Mouse (Mus musculus) ES-E14 (cell line): ENCODE measurements around the gene Klhdc4. TPM values are rescaled to one million over a fixed set of nuclear protein-coding genes. Genes with fewer than 3 reads are reported as not detected.

Experiments
- DNase-seq: peaks from one replicate; pipeline ENCODE4 v3.0.0-alpha.2; 2013; ENCODE audit warnings: low read depth, low spot score
- H3K27ac ChIP-seq: 2 replicates; pipeline ENCODE4 v1.5.1; 2012; ENCODE audit warnings: low read depth, mild to moderate bottlenecking, low read length, moderate library complexity, mixed read lengths; ENCODE audit not compliant: poor library complexity, insufficient read depth, severe bottlenecking
- H3K36me3 ChIP-seq: 2 replicates; pipeline ENCODE4 v1.6.1; 2012; ENCODE audit warnings: mild to moderate bottlenecking, low read length, moderate library complexity, mixed read lengths; ENCODE audit not compliant: control insufficient read depth, poor library complexity, insufficient read depth, severe bottlenecking
- H3K4me1 ChIP-seq, 2 experiments: fragments of 150-350 bp in 1 of 2; sonication (generic) in 1 of 2; 2 replicates each; pipeline ENCODE4 v1.6.1; 2012; ENCODE audit warnings: low read length in 2 of 2, mild to moderate bottlenecking in 1 of 2, mixed read lengths in 1 of 2; ENCODE audit not compliant: control insufficient read depth in 2 of 2, insufficient read depth in 2 of 2, poor library complexity in 1 of 2
- H3K4me3 ChIP-seq, 2 experiments: fragments of 150-350 bp in 1 of 2; sonication (generic) in 1 of 2; 2 replicates each; pipeline ENCODE4 v1.5.1; 2012; ENCODE audit warnings: low read length in 2 of 2, low read depth in 1 of 2, mild to moderate bottlenecking in 1 of 2, mixed read lengths in 1 of 2; ENCODE audit not compliant: insufficient read depth in 1 of 2, poor library complexity in 1 of 2, severe bottlenecking in 1 of 2
- H3K9ac ChIP-seq: 2 replicates; pipeline ENCODE4 v1.6.1; 2012; ENCODE audit warnings: low read depth, mild to moderate bottlenecking, low read length, mixed read lengths; ENCODE audit not compliant: poor library complexity, insufficient read depth, severe bottlenecking
- H3K9me3 ChIP-seq: fragments of 150-350 bp; sonication (generic); 2 replicates; pipeline ENCODE4 v1.6.1; 2012; ENCODE audit warnings: low read depth, mild to moderate bottlenecking, low read length; ENCODE audit not compliant: control insufficient read depth, insufficient read depth
- CHD2 ChIP-seq: IDR thresholded peaks from 2 replicates; pipeline ENCODE4 v1.6.1; 2014; ENCODE audit warnings: mild to moderate bottlenecking, low read depth, low read length, inconsistent platforms
- HCFC1 ChIP-seq: IDR thresholded peaks from 2 replicates; pipeline ENCODE4 v1.6.1; 2012; ENCODE audit warnings: low read length, inconsistent platforms, borderline replicate concordance; ENCODE audit not compliant: insufficient read depth
- MAFK ChIP-seq: IDR thresholded peaks from 2 replicates; pipeline ENCODE4 v1.6.1; 2014; ENCODE audit warnings: mild to moderate bottlenecking, low read depth, low read length, inconsistent platforms; ENCODE audit not compliant: insufficient read depth
- ZC3H11A ChIP-seq: IDR thresholded peaks from 2 replicates; pipeline ENCODE4 v1.6.1; 2012; ENCODE audit warnings: low read depth, mild to moderate bottlenecking, inconsistent platforms, low read length, borderline replicate concordance
- ZNF384 ChIP-seq: IDR thresholded peaks from 2 replicates; pipeline ENCODE4 v1.6.1; 2012; ENCODE audit warnings: low read depth, low read length, inconsistent platforms
- in situ Hi-C, 2 experiments: fragments of 600-800 bp; cut with MboI; formaldehyde crosslinking; loops; one replicate each; pipeline ENCODE4 v1.15.1; 2025; ENCODE audit warnings: low sequenced_read_pairs in 2 of 2, inconsistent platforms in 1 of 2; ENCODE audit not compliant: unreplicated experiment in 2 of 2
- total RNA-seq: library from RNA; depleted of rRNA; stranded (reverse); fragments of 300-350 nt; gene quantifications from 2 replicates; pipeline ENCODE4 v1.2.3, GENCODE M21; 2012

The Klhdc4 gene
- total RNA-seq, 1 experiment = 65.9 TPM

DNA sequence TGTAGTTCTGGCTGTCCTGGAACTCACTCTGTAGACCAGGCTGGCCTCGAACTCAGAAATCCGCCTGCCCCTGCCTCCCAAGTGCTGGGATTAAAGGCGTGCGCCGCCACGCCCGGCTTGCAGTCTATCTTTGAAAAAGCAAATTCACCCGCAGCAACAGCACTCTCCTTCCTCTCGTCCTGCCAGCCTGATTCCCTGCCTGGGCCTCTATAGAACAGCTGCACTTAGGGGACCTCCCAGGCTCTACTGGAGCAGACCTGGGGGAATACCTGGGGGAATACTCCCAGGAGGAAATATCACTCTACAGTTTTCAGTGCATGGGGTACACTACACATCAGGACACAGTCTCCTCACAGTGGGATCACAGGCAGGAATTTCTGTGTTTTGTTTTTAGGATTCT, 19.9 kb upstream of the Klhdc4 start:
- H3K9me3 ChIP-seq = no peaks in the 10 kb centered on the region
- in situ Hi-C loops = loop anchor here in 1 of 2 experiments (10.0 kb wide), 1 partner anchor 85 kb away; no protein-coding TSS in a partner anchor
- TF ChIP-seq ZC3H11A (no peak), HCFC1 (no peak), ZNF384 (no peak), MAFK (no peak), CHD2 (no peak)
- no peak for DNase-seq
- H3K9ac ChIP-seq = no peak overlapping the region
- no peak overlapping the region for H3K27ac ChIP-seq
- no peak overlapping the region for H3K4me3 ChIP-seq
- H3K4me1 ChIP-seq = peaks cover 7 to 15% of the 10 kb centered on the region in 2 experiments; a peak in 3 of 4 replicates
- H3K36me3 ChIP-seq = no peaks in the 10 kb centered on the region

DNA sequence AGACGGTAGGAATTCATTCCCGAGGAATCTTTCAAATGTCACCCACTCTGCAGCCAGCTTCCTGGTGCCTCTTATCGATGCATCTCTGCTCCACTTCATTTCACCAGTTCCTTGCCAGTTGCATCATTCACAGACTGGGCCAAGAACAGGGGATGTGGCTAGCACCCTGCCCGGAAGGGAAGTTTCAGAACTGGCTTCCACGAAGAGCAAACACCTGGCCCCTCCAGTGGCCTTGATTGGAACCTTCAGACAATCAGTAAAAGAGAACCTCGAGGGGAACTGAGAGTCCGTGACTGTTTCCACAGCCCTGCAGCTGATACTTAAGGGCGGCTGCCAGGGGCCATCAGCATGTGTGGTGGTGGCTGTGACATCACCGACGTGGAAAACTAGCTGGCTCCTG, 19.1 kb upstream of the Klhdc4 start:
- H3K4me3 ChIP-seq = no peak overlapping the region
- peaks cover 7 to 15% of the 10 kb centered on the region in 2 experiments; a peak in 3 of 4 replicates for H3K4me1 ChIP-seq
- H3K9ac ChIP-seq = no peak overlapping the region; the same call in 1 of the 2 replicates
- no peak for DNase-seq
- H3K27ac ChIP-seq = no peak overlapping the region
- no peaks in the 10 kb centered on the region for H3K36me3 ChIP-seq
- TF ChIP-seq ZNF384 (no peak), CHD2 (no peak), MAFK (no peak), HCFC1 (no peak), ZC3H11A (no peak)
- H3K9me3 ChIP-seq = no peaks in the 10 kb centered on the region
- in situ Hi-C loops = loop anchor here in 1 of 2 experiments (10.0 kb wide), 1 partner anchor 86 kb away; no protein-coding TSS in a partner anchor

DNA sequence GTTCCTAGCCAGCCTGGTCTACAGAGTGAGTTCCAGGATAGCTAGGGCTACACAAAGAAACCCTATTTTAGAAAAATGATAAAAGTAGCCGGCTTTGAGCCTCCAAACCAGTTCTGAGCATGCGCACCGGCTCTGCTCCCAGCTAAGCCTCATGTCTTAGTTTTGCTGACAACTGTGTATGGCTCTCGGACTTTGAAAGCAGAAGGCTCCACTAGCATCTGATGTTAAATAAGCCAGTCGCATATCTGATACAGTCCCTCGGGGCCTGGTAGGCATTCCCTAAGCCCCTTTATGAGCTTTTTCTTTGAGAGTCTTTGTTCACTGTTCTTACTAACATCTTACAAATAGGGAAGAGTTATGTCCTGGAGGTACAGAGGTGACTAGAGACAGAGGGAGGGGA, 18.6 kb upstream of the Klhdc4 start:
- no peak for DNase-seq
- H3K9me3 ChIP-seq = no peaks in the 10 kb centered on the region
- no peak overlapping the region for H3K27ac ChIP-seq
- peaks cover 7 to 12% of the 10 kb centered on the region in 2 experiments; a peak in 3 of 4 replicates for H3K4me1 ChIP-seq
- H3K36me3 ChIP-seq = no peaks in the 10 kb centered on the region
- in situ Hi-C loops = loop anchor here in 1 of 2 experiments (10.0 kb wide), 1 partner anchor 87 kb away; no protein-coding TSS in a partner anchor
- no peak overlapping the region for H3K4me3 ChIP-seq
- no peak for TF ChIP-seq CHD2
- no peak for TF ChIP-seq ZC3H11A
- no peak for TF ChIP-seq ZNF384
- TF ChIP-seq HCFC1 = no peak
- no peak for TF ChIP-seq MAFK
- no peak overlapping the region for H3K9ac ChIP-seq

DNA sequence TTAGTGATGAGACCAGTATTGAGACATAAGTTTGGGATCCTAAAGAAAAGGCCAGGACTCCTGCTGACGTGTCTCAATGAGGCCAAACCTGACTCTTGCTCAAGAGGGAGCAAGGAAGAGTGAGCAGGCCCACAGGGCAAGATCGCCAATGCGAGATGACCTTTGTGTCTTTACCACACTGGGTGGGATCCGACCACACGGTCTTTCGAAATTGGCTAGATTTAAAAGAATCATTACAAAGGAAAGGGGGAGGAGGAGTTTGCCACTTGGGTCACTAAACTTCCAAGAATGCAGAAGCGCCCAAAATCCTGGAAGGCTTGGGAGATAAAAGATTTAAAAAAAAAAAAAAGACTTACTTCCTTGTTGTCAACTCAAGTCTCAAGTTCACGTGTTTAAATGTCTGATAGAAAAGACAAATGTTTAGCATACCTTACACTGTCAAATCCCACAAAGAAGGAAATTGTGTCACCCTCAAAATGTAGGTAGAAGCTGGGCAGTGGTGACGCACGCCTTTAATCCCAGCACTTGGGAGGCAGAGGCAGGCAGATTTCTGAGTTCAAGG, 18.0 kb upstream of the Klhdc4 start:
- Histone ChIP-seq H3K27ac (no peak overlapping the region), H3K36me3 (no peaks in the 10 kb centered on the region), H3K4me1 (peaks cover 6 to 10% of the 10 kb centered on the region in 2 experiments; a peak in 3 of 4 replicates), H3K4me3 (no peak overlapping the region), H3K9me3 (no peaks in the 10 kb centered on the region), H3K9ac (no peak overlapping the region)
- no peak for DNase-seq
- TF ChIP-seq ZNF384 (no peak), HCFC1 (no peak), MAFK (no peak), ZC3H11A (no peak), CHD2 (no peak)
- in situ Hi-C loops = loop anchor here in 1 of 2 experiments (10.0 kb wide), 1 partner anchor 87 kb away; no protein-coding TSS in a partner anchor

DNA sequence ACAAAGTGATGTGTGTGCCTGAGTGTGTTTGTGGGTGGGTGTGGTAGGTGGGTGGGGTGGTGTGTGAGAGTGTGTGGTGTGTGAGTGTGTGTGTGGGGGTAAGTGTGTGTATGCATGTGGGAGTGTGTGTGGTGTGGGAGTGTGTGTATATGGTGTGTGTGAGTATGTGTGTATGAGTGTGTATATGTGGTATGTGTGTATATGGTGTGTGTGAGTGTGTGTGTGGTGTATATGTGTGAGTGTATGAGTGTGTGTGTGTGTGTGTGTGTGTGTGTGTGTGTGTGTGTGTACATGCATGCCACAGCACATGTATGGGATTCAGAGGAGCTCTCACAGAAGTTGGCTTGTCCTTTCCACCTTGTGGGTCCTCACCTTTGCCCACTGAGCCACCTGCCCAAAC, 17.4 kb upstream of the Klhdc4 start:
- no peak overlapping the region for H3K4me3 ChIP-seq
- H3K36me3 ChIP-seq = no peaks in the 10 kb centered on the region
- H3K9me3 ChIP-seq = no peaks in the 10 kb centered on the region
- H3K4me1 ChIP-seq = peaks cover 5 to 6% of the 10 kb centered on the region in 2 experiments; a peak in 3 of 4 replicates
- in situ Hi-C loops = loop anchor here in 1 of 2 experiments (10.0 kb wide), 1 partner anchor 88 kb away; no protein-coding TSS in a partner anchor
- DNase-seq = no peak
- no peak overlapping the region for H3K27ac ChIP-seq
- TF ChIP-seq CHD2 (no peak), HCFC1 (no peak), ZC3H11A (no peak), MAFK (no peak), ZNF384 (no peak)
- H3K9ac ChIP-seq = no peak overlapping the region
